Mouse (Mus musculus) olfactory bulb, adult 2 months (tissue): ENCODE measurements at regions not wholly inside any gene's neighbourhood (a gene's known extent, or its start where the extent isn't known, plus 50 kb on each side); places are given as distances from the start of the nearest gene placed in this dataset.

ENCODE experiments used
- CTCF ChIP-seq: fragments of 200-500 bp; IDR thresholded peaks from 2 replicates; pipeline ENCODE4 v1.5.1; 2012; ENCODE audit warnings: low read depth, mild to moderate bottlenecking, low read length, moderate library complexity; ENCODE audit not compliant: insufficient read depth
- POLR2A ChIP-seq: fragments of 200-500 bp; IDR thresholded peaks from 2 replicates; pipeline ENCODE4 v1.6.1; 2012; ENCODE audit warnings: mild to moderate bottlenecking, low read depth, low read length, moderate library complexity; ENCODE audit not compliant: insufficient read depth

GRCm38 (mm10) chr14:72778756-72779155 lies 69.0 kb upstream of the Fndc3a start:
- TF ChIP-seq POLR2A: no peak
- TF ChIP-seq CTCF: no peak
